Mouse (Mus musculus) hindbrain, postnatal 0 days (tissue): ENCODE measurements around the gene Kcnma1. TPM values are rescaled to one million over a fixed set of nuclear protein-coding genes. Genes with fewer than 3 reads are reported as not detected.

Experiments
- ATAC-seq: fragments of 200-750 bp; cut with Nextera tagmentation; 2 replicates; pipeline ENCODE4 v1.8.0; 2017; ENCODE audit warnings: mild to moderate bottlenecking, moderate TSS enrichment, moderate library complexity
- DNase-seq: peaks from one replicate; pipeline ENCODE4 v3.0.0-alpha.2; 2015; ENCODE audit warnings: low spot score
- H3K27ac ChIP-seq: fragments of 300-500 bp; sonication (generic); 2 replicates; pipeline ENCODE4 v1.5.1; 2014; ENCODE audit warnings: mild to moderate bottlenecking
- H3K27me3 ChIP-seq: fragments of 300-500 bp; sonication (generic); 2 replicates; pipeline ENCODE4 v1.6.1; 2014; ENCODE audit warnings: low read length, mixed read lengths; ENCODE audit not compliant: insufficient read depth
- H3K36me3 ChIP-seq: fragments of 300-500 bp; sonication (generic); 2 replicates; pipeline ENCODE4 v1.6.1; 2014; ENCODE audit warnings: low read length, mixed read lengths; ENCODE audit not compliant: insufficient read depth
- H3K4me1 ChIP-seq: fragments of 300-500 bp; sonication (generic); 2 replicates; pipeline ENCODE4 v1.6.1; 2014; ENCODE audit warnings: antibody characterized with exemption, low read length, mixed read lengths; ENCODE audit not compliant: insufficient read depth
- H3K4me2 ChIP-seq: fragments of 300-500 bp; sonication (generic); 2 replicates; pipeline ENCODE4 v1.6.1; 2014; ENCODE audit warnings: low read depth, mild to moderate bottlenecking, low read length, moderate library complexity, mixed read lengths
- H3K4me3 ChIP-seq: fragments of 300-500 bp; sonication (generic); 2 replicates; pipeline ENCODE4 v1.5.1; 2014; ENCODE audit warnings: low read length
- H3K9ac ChIP-seq: fragments of 300-500 bp; sonication (generic); replicated peaks from 2 replicates; pipeline ENCODE4 v1.6.1; 2014; ENCODE audit warnings: mild to moderate bottlenecking, low read length, moderate library complexity, mixed read lengths
- H3K9me3 ChIP-seq: fragments of 300-500 bp; sonication (generic); 2 replicates; pipeline ENCODE4 v1.6.1; 2016; ENCODE audit warnings: low read length, mixed read lengths
- CTCF ChIP-seq: IDR thresholded peaks from 2 replicates; pipeline ENCODE4 v1.5.1; 2016; ENCODE audit warnings: antibody characterized with exemption, control low read depth, low read depth
- WGBS: fragments of 180-500 bp; shearing (Covaris S2); extraction: QIAGEN DNeasy Blood & Tissue Kit; methylation state at CpG from one replicate; pipeline ENCODE4 v1.1.7; 2014; 5-methylcytosine and 5-hydroxymethylcytosine counted together
- polyA plus RNA-seq: library from polyadenylated mRNA; unstranded; fragments of >200 nt; fragmentation: Nextera tagmentation; extraction: Ambion mirVana; gene quantifications from 2 replicates; pipeline ENCODE4 v1.2.1, GENCODE M21; 2015
- total RNA-seq: library from RNA; depleted of rRNA; stranded (reverse); fragments of >200 nt; gene quantifications from 2 replicates; pipeline ENCODE4 v1.2.3, GENCODE M21; 2014

Kcnma1 gene
- total and polyA plus RNA-seq, 2 experiments from 2014 or later = 15.9 to 36.1 TPM

DNA sequence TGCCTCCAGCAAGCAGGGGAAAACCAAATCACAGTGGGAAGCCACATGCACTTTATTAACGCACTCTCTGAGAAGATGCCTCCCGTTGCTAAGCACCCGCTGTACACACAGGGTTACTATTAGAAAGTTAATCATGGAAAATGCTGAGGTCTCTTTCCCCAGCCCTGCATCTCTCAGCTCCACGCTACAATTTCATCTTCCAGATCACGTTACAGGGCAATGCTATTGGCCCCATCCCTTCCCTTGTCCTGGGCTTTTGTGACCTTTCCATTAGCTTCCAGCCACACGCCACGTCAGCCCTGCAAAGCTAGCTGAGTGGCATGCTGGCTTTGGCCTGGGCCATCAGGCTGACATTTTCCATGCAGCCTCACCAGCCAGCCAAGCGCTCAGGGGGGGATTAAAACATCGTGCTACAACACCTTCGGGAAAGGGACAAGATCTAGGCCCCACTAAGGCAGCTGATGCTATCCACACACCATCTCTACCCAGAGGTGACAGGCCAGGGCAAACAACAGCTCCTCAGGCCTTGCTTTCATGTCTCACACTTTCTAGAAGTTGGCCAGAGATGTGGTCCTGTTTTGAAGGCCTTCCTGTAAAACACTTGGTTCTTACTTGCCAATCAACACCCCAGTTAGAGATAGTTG lies 111.5 kb downstream of the Kcnma1 start:
- H3K4me2 ChIP-seq = no peak overlapping the region
- 19% methylated on average over 10 of the region's 10 CpGs for WGBS
- peak overlapping the region; percentile 32; the same call in 1 of the 2 replicates for H3K27ac ChIP-seq
- no peaks in the 10 kb centered on the region for H3K27me3 ChIP-seq
- no peaks in the 10 kb centered on the region for H3K36me3 ChIP-seq
- DNase-seq (peak; percentile 57), ATAC-seq (peak; percentile 68; the same call in 1 of the 2 replicates)
- peaks cover 10% of the 10 kb centered on the region for H3K4me1 ChIP-seq
- H3K4me3 ChIP-seq = no peak overlapping the region
- no peaks in the 10 kb centered on the region for H3K9me3 ChIP-seq
- TF ChIP-seq CTCF = no peak
- no peak overlapping the region; the same call in 1 of the 2 replicates for H3K9ac ChIP-seq

GRCm38 (mm10) chr14:23899462-23899861 lies 114.8 kb downstream of the Kcnma1 start:
- no peak for ATAC-seq
- Histone ChIP-seq H3K9ac (no peak overlapping the region), H3K4me2 (no peak overlapping the region), H3K27ac (no peak overlapping the region), H3K4me1 (peaks cover 13% of the 10 kb centered on the region), H3K9me3 (no peaks in the 10 kb centered on the region), H3K4me3 (no peak overlapping the region), H3K36me3 (no peaks in the 10 kb centered on the region), H3K27me3 (no peaks in the 10 kb centered on the region)
- no peak for TF ChIP-seq CTCF
- WGBS = 88% methylated on average over 5 of the region's 5 CpGs
- DNase-seq = no peak

DNA sequence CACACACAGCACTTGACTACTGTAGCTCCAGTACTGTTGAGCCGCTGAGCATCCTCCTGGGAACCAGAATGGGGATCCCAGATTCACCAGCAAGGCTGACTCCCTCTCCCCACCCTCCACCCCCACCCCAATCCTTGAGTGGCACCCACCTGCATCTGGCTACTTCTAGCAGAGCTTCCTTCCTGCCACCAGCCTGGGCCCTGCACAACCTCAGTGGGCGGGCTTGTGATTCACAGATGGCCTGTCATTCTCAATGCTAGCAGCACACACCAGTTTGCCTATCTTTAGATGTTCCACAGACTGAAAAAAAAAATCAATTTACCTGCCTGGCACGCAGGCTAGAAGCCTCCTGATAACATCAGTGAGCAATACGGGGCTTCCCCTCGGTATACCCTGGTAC lies 116.5 kb downstream of the Kcnma1 start:
- peaks cover 9% of the 10 kb centered on the region for H3K4me1 ChIP-seq
- H3K9ac ChIP-seq = no peak overlapping the region
- ATAC-seq (no peak), DNase-seq (no peak)
- 80% methylated on average over 5 of the region's 5 CpGs for WGBS
- H3K27me3 ChIP-seq = no peaks in the 10 kb centered on the region
- no peaks in the 10 kb centered on the region for H3K36me3 ChIP-seq
- TF ChIP-seq CTCF = no peak
- no peaks in the 10 kb centered on the region for H3K9me3 ChIP-seq
- no peak overlapping the region for H3K27ac ChIP-seq
- no peak overlapping the region for H3K4me2 ChIP-seq
- no peak overlapping the region for H3K4me3 ChIP-seq

DNA sequence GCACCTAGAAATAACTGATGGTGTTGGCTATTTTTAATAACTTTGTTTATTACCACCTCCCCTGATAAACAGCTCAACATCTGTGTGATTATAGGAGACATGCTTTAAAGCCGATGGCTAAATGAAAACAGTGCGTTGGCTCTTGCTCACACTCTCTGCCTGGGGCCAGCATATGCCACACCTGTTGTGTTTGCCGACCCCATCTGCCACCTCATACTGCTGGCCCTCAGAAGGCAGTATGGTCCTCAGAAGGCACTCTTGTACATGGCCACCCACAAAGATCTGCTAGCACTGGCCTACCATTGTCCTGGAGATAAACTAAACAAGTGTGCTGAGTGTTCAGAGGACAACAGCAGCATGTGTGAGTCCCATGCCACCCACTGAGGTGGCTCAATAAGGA lies 118.3 kb downstream of the Kcnma1 start:
- Histone ChIP-seq H3K4me3 (no peak overlapping the region), H3K9ac (no peak overlapping the region), H3K27ac (no peak overlapping the region), H3K27me3 (no peaks in the 10 kb centered on the region), H3K36me3 (no peaks in the 10 kb centered on the region), H3K9me3 (no peaks in the 10 kb centered on the region), H3K4me2 (no peak overlapping the region), H3K4me1 (peaks cover 3% of the 10 kb centered on the region)
- no peak for ATAC-seq
- 55% methylated on average over 3 of the region's 3 CpGs for WGBS
- DNase-seq = no peak
- TF ChIP-seq CTCF = no peak

- Histone ChIP-seq H3K4me2 (no peak overlapping the region), H3K27ac (no peak overlapping the region), H3K36me3 (no peaks in the 10 kb centered on the region), H3K27me3 (no peaks in the 10 kb centered on the region), H3K9ac (no peak overlapping the region), H3K4me3 (no peak overlapping the region), H3K9me3 (no peaks in the 10 kb centered on the region), H3K4me1 (no peaks in the 10 kb centered on the region)
- no peak for TF ChIP-seq CTCF
- peak; percentile 12; the same call in 1 of the 2 replicates for ATAC-seq
- WGBS = 86% methylated on average over 4 of the region's 4 CpGs
- no peak for DNase-seq
These were observed 128.2 kb downstream of the Kcnma1 start for GRCm38 (mm10) chr14:23886112-23886511.

DNA sequence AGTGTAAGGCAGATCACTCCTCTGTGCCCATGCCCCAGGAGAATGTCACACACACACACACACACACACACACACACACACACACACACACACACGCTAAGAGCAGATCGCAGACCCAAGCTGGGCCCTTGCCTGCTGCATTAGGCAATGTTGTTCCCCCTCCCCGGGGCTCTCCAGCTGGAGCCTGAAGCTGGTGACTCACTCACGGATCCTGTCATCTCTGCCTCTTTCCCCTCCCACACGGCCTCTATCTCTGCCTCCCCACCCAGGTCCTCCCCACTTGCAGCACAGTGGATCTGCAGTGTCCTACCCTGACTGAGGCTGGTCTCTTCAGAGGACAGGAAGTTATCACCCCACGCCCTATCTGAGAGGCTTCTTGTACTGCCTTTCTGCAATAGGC lies 128.8 kb downstream of the Kcnma1 start:
- no peaks in the 10 kb centered on the region for H3K27me3 ChIP-seq
- 56% methylated on average over 6 of the region's 6 CpGs for WGBS
- H3K4me1 ChIP-seq = no peaks in the 10 kb centered on the region
- no peak overlapping the region for H3K4me3 ChIP-seq
- H3K4me2 ChIP-seq = no peak overlapping the region
- H3K27ac ChIP-seq = no peak overlapping the region
- ATAC-seq = peak; percentile 53; the same call in 1 of the 2 replicates
- no peaks in the 10 kb centered on the region for H3K9me3 ChIP-seq
- H3K36me3 ChIP-seq = no peaks in the 10 kb centered on the region
- no peak overlapping the region for H3K9ac ChIP-seq
- no peak for TF ChIP-seq CTCF
- DNase-seq = no peak

DNA sequence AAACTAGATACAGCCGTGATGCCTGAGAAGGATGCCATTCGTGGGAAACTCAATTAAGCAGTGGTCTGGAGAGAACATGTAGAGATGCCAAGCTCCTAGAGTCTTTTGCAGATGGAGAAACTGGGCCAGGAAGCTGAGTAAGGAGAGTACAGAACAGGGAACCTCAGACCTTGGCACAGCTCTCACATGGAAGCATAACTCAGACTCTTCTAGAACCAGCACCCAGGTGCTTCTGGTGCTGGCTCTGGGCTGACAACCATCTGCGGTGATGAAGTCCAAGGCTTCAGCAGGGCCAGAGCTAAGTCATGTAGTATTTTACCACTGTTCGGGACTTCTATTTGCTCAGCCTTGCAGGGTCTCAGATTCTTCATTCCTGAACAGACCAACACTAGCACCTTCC lies 129.2 kb downstream of the Kcnma1 start:
- TF ChIP-seq CTCF = no peak
- no peaks in the 10 kb centered on the region for H3K27me3 ChIP-seq
- ATAC-seq (no peak), DNase-seq (no peak)
- H3K4me3 ChIP-seq = no peak overlapping the region
- no peaks in the 10 kb centered on the region for H3K9me3 ChIP-seq
- no peak overlapping the region for H3K4me2 ChIP-seq
- no peak overlapping the region for H3K27ac ChIP-seq
- WGBS = 80% methylated on average over 4 of the region's 4 CpGs
- no peak overlapping the region for H3K9ac ChIP-seq
- no peaks in the 10 kb centered on the region for H3K36me3 ChIP-seq
- H3K4me1 ChIP-seq = no peaks in the 10 kb centered on the region
